Mouse (Mus musculus) lung, postnatal 36 days (tissue): ENCODE results near the gene Mcm10.

ENCODE experiments used
- DNase-seq: peaks from one replicate; pipeline ENCODE4 v3.0.0; 2022; ENCODE audit warnings: mixed read lengths

The Mcm10 gene

DNA sequence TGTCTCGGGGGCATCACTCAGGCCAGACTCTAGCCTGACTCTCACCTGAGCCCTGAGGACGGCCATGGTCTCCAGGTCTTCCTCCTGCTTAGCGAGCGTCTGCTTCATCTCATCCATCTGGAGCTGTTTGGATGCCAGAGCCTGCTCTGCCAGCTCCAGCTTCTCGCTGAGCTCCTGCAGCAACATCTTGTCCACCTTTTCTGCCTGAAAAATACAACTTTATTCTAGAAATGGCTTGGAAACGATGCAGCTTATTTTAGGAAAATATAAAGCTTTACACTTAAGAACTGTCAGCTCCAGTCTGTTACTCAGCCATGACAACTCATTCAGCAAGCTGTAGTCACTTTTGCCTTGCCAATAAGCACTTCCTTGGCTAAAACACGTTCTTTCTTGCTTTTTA lies 18.6 kb upstream of the Mcm10 start:
- DNase-seq, result no peak

DNA sequence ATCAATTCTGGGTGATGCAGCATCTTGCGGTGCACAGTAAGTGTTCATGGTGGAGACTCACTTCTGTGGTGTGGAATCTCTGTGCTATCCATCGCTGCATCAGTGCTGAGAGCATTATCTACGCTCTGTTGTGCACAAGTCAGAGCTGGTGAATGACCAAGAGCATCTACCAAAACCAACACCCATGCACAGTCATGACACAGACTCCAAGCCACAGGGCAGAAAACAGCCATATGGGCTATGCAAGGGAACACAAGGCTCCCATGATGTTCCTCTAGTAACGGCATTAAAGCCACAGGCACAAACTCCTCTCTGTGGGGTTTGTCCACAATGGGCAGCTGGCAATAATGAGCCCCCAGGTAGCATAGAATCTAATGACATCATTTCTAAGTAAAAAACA lies 17.2 kb upstream of the Mcm10 start:
- DNase-seq, result no peak

DNA sequence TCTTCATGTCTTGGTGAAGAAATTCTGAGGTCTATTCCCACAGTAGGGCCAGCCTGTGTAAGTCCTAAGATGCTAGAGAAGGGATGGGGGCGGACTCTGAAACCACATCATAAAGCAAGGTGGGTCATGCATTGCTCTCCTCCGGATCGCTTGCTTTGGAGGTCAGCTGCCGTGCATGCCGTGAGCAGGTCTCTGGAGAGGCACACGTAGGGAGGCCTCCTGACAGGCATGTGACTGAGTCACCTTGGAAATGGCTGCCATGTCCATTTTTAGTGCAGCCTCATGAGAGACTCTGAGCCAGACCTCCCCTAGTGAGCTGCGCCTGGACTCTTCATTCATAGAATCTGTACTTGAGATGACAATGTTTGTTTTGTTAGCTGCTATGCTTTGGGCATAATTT lies 15.5 kb upstream of the Mcm10 start:
- DNase-seq, result no peak

DNA sequence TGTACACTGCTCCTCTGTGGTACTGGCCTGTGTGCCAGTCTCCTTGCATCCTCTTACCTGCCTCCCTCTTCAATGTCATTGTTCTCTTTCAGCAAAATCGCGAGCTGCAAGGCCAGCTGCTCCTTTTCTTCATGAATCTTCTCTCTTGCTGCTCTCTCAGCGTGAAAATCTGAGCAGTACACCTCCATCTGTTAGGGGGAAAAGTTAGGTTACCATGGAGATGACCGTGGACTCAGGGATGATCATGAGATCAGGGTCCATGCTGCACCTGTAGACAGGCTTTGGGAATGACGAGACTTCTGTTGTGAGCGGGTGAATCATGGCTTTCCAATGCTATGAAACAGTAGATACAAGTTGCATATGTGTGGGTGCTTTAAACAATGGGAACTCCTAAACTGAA lies 14.5 kb upstream of the Mcm10 start:
- no peak for DNase-seq

GRCm38 (mm10) chr2:5025162-5025733 lies 12.7 kb upstream of the Mcm10 start:
- DNase-seq, result no peak

- DNase-seq, result peak; percentile 32
Observed at GRCm38 (mm10) chr2:5023699-5024399, 11.3 kb upstream of the Mcm10 start.

- DNase-seq, result no peak
Observed at GRCm38 (mm10) chr2:5023275-5023674, 10.7 kb upstream of the Mcm10 start.

GRCm38 (mm10) chr2:5019708-5020107 lies 7.1 kb upstream of the Mcm10 start:
- DNase-seq, result no peak

DNA sequence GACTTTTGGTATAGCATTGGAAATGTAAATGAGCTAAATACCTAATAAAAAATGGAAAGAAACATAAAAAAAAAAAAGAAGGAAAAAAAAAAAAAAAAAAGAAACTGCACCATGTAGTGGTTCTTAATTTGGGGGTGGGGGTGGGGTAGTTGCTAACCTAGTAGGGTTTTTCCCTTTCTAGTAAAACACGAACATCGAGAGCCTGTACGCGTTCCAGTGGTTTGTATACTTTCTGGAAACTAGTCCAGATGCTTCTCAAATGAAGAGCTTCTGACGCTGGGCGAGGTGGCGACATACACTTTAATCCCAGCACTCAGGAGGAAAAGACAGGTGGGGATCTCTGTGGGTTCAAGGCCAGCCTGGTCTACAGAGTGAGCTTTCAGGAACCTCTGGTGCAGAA lies 4.3 kb upstream of the Mcm10 start:
- no peak for DNase-seq

DNA sequence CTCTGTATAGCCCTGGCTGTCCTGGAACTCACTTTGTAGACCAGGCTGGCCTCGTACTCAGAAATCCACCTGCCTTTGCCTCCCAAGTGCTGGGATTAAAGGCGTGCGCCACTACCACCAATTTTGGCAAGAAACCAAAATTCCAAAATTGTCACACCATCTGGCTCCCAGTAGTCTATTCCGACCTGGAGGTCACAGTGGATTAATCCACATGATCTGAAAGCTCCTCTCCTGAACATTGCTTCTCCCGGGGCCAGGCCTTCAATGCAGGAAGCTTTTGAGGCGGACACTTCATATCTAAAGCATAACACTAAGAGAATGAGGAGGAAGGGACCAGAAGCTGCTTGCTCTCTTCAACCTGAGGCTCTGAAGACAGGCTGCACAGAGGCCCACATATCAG lies 2.9 kb upstream of the Mcm10 start:
- no peak for DNase-seq

- peak; percentile 35 for DNase-seq
Observed at GRCm38 (mm10) chr2:5014616-5015015, 2.0 kb upstream of the Mcm10 start.

DNA sequence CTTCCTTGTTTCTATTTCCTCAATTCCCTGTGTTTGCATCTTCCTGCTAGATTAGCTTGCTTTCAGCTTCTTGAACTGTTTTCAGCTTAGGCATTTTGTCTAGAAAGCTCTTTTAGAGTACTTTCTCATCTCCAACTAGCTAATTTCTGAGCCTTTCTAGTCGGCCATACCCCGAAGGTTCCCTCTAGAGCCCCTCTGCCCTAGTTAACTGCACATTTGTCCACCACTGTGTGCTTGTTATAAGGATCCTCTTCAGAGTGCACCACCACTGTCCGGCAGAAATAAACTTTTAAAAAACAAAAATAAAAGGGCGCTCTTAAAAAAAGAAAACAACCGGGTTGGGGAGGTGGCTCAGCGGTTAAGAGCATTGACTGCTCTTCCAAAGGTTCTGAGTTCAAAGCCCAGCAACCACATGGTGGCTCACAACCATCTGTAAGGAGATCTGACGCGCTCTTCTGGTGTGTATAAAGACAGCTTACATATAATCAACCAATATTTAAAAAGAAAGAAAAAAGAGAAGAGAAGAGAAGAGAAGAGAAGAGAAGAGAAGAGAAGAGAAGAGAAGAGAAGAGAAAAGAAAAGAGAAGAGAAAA lies 597 bp downstream of the Mcm10 start:
- DNase-seq, result no peak

- DNase-seq, result no peak
Observed at GRCm38 (mm10) chr2:5007107-5007506, 5.5 kb downstream of the Mcm10 start.

GRCm38 (mm10) chr2:5001266-5001665 lies 11.3 kb downstream of the Mcm10 start:
- no peak for DNase-seq

GRCm38 (mm10) chr2:4998905-4999304 lies 13.7 kb downstream of the Mcm10 start:
- peak; percentile 39 for DNase-seq

GRCm38 (mm10) chr2:4996421-4996824 lies 16.2 kb downstream of the Mcm10 start:
- no peak for DNase-seq

GRCm38 (mm10) chr2:4995646-4996045 lies 16.9 kb downstream of the Mcm10 start:
- peak; percentile 33 for DNase-seq

- no peak for DNase-seq
Observed at GRCm38 (mm10) chr2:4994436-4994835, 18.2 kb downstream of the Mcm10 start.

GRCm38 (mm10) chr2:4993584-4993983 lies 19.0 kb downstream of the Mcm10 start:
- DNase-seq, result no peak

DNA sequence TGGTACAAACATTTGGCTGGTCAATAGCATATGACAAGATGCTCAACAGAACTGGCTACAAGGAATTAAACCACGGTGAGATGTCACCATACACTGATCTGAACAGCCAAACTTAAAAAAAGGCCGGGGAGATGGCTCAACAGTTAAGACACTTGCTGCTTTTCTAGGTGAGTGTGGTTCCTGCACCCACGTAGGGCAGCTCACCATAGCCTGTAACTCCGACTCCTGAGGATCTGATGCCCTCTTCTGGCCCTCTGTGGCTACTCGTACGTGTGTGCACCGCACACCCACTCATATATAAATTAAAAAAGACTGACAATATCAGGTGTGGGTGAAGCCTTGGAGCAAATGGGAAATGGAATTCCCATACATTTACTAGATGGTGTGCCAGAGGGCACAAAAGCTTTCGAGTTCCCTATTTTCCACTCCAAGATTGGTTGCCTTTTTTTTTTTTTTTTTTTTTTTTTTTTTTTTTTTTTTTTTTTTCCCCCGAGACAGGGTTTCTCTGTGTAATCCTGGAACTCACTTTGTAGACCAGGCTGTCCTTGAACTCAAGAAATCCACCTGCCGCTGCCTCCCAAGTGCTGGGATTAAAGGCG lies 23.7 kb downstream of the Mcm10 start:
- DNase-seq, result peak; percentile 41

DNA sequence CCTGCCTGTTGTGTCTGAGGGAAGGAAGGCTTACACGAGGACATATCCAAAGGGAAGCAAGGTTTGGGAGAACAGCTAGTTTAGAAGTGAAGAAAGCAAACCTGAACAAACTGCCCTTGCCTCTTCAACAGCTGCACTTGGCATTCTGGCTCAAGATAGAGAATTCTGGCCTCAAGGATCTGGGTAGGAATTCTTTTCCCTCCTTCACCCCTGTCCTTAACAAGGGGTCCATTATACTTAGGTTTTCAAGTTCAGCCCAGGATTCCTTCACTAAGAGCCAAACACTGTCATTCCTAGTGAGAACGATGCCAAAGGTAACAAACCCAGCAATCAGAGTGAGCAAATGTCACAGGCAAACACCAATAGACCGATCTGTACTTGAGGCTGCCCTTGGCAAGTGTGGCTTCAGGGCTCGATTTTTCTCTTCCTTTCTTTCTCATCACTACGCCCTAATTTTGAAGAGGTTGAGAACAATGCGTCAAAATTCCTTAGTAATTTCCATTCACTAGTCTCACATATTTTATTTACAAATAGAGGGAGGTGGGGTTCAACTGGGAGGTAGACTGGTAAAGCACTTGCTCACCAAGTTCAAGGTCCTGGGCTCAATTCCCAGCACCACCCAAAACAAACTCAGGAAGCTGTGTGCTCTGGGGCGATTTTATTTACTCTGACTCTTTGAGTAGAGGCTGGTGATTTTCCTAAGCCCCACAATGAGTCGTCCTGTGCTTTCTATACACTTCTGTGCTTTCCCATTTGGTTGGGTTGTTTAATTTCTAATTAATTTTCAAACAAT lies 25.0 kb downstream of the Mcm10 start:
- DNase-seq, result peak; percentile 28

DNA sequence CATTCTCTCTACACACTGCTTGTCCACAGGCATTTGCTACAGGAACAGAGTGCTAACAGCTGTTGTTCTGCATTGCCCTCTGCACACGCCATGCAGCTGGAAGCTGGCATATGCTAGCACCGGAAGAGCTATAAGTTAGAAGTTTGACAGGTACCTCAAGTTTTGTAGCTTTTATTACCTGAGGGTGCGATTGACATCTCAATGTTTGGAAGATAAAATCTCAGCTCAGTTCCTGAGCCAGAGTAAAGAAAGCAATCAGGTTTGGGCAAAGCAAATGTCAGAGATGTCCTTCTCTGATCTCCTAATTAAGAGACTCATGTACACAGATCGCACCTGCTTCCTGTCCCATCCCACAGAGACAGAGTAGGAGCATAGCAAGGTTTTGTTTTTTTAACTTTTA lies 25.8 kb downstream of the Mcm10 start:
- DNase-seq, result no peak

DNA sequence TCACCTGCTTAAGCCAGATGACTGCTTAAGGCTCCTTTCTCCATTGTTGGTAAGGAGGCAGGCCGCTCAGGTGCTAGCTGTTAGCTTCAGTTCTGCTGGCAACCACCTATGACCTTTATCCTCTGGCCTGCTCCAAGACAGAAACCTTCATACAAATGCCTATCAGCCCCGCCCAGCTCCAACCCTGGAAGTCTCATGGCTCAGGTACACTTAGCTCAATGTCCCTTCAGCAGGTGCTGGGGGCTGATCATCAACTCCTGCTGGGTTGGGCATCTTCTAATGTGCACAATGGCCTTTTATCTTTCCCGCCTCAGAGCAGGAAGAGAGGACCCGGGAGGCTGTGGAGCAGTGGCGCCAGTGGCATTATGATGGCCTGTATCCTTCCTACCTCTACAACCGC lies 27.6 kb downstream of the Mcm10 start:
- DNase-seq, result no peak
